9 mouse cellular contexts compared by ENCODE assay signal in the genomic region with DNA sequence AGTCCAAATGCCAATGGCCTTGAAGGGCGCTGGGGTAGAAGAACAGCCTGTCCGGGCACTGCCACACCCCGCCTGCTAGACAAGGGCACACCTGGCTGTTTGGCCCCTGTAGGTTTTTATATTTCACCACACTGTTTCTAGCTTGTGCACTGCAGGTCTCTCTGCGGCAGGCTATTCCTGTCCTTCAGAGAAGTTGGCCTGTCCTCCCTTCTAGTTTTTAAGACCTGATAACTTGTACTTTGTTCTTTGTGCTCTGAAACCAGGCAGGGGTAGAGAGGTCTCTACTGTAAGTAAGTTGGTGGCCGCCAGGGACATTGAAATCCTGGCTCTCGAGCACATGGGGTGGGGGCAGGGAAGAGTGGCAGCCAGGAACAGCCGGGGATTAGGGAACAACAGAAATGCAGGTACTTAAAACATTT. TPM values are rescaled to one million over a fixed set of nuclear protein-coding genes. Genes with fewer than 3 reads are reported as not detected.
DNase-seq lines count a peak whose midpoint lies in the region; ATAC-seq and TF ChIP-seq lines count a peak whose summit lies in the region.
"Had no signal": no experiment of that assay in that cellular context is flagged by ENCODE, and none has a peak within 500 bp of the region (broad histone marks: within the 10 kb centered on the region; RNA-seq: fewer than 3 reads in every experiment).

No protein-coding gene starts in this region.

- DNase-seq in heart, adult 8-10 months (ENCODE audit: low spot score), result no peak
- peak; percentile 79 for DNase-seq in embryo, embryonic 10.5 days (ENCODE audit: low spot score)
- DNase-seq in limb, embryonic 11.5 days (ENCODE audit: low spot score), result peak; percentile 66
- peak; percentile 67 for DNase-seq in midbrain, postnatal 0 days (ENCODE audit: low spot score)
- no peak for DNase-seq in ovary, postnatal 14 days (ENCODE audit: low spot score)
- DNase-seq in left cerebral cortex, adult 11 months (ENCODE audit: low spot score), result no peak

- H3K9me3 ChIP-seq in heart, embryonic 11.5 days (replicated peaks; ENCODE audit: control insufficient read depth, low read length), result no peaks in the 10 kb centered on the region
- H3K9me3 ChIP-seq in limb, embryonic 11.5 days (ENCODE audit: control insufficient read depth, low read length), result no peaks in the 10 kb centered on the region
- no peaks in the 10 kb centered on the region for H3K9me3 ChIP-seq in midbrain, postnatal 0 days (ENCODE audit: low read length)
- H3K9me3 ChIP-seq: limb, embryonic 15.5 days had no signal

- 23% methylated on average over 7 of the region's 7 CpGs for WGBS in heart, embryonic 11.5 days (ENCODE audit: insufficient replicate concordance)
- 34% methylated on average over 7 of the region's 7 CpGs for WGBS in limb, embryonic 11.5 days
- 26% methylated on average over 7 of the region's 7 CpGs for WGBS in midbrain, postnatal 0 days

- H3K4me1 ChIP-seq in heart, embryonic 11.5 days (ENCODE audit: control insufficient read depth, insufficient read depth, low read length), result peaks cover 7% of the 10 kb centered on the region; the same call in 1 of the 2 replicates
- H3K4me1 ChIP-seq in limb, embryonic 11.5 days (ENCODE audit: control insufficient read depth, insufficient read depth, low read length), result peaks cover 4% of the 10 kb centered on the region; the same call in 1 of the 2 replicates
- no peaks in the 10 kb centered on the region; the same call in 1 of the 2 replicates for H3K4me1 ChIP-seq in midbrain, postnatal 0 days (ENCODE audit: insufficient read depth, low read length)

- no peak for ATAC-seq in heart, embryonic 11.5 days (replicated peaks; ENCODE audit: insufficient number of reproducible peaks, low FRiP score, low TSS enrichment)
- peak; percentile 44 to 60 for ATAC-seq in hematopoietic stem cell, adult 5-6 weeks (replicated peaks in 1 of 2; ENCODE audit: insufficient read depth in 1 of 2, low FRiP score in 2 of 2, low TSS enrichment in 1 of 2, low read depth in 1 of 2, poor library complexity in 2 of 2, severe bottlenecking in 2 of 2)
- ATAC-seq in limb, embryonic 11.5 days (ENCODE audit: insufficient number of reproducible peaks, low FRiP score, low TSS enrichment, low read depth), result no peak
- ATAC-seq in midbrain, postnatal 0 days (ENCODE audit: low FRiP score), result peak; percentile 76; the same call in 1 of the 2 replicates

- no peak overlapping the region for H3K9ac ChIP-seq in heart, embryonic 11.5 days (ENCODE audit: low read depth, low read length)
- peak overlapping the region; percentile 27; the same call in 1 of the 2 replicates for H3K9ac ChIP-seq in limb, embryonic 11.5 days (ENCODE audit: low read length)
- no peak overlapping the region for H3K9ac ChIP-seq in midbrain, postnatal 0 days (replicated peaks; ENCODE audit: low read length, poor library complexity, severe bottlenecking)
- H3K9ac ChIP-seq: limb, embryonic 15.5 days had no signal

- peak overlapping the region; percentile 60 for H3K4me2 ChIP-seq in heart, embryonic 11.5 days
- no peak overlapping the region for H3K4me2 ChIP-seq in limb, embryonic 11.5 days (ENCODE audit: low read depth, severe bottlenecking)
- peak overlapping the region; percentile 43; the same call in 1 of the 2 replicates for H3K4me2 ChIP-seq in midbrain, postnatal 0 days (ENCODE audit: low read depth, low read length, poor library complexity, severe bottlenecking)

- H3K27ac ChIP-seq in heart, embryonic 11.5 days (ENCODE audit: low read depth, low read length), result peak overlapping the region; percentile 65
- no peak overlapping the region for H3K27ac ChIP-seq in limb, embryonic 11.5 days (replicated peaks; ENCODE audit: low read depth, low read length)
- H3K27ac ChIP-seq in midbrain, postnatal 0 days (ENCODE audit: low read depth, low read length), result no peak overlapping the region
- H3K27ac ChIP-seq: limb, embryonic 15.5 days had no signal

- peak overlapping the region; percentile 26; the same call in 1 of the 2 replicates for H3K4me3 ChIP-seq in heart, embryonic 11.5 days (ENCODE audit: low read depth, low read length)
- H3K4me3 ChIP-seq in limb, embryonic 11.5 days (ENCODE audit: low read depth, low read length), result no peak overlapping the region
- H3K4me3 ChIP-seq in midbrain, postnatal 0 days (ENCODE audit: low read depth, low read length), result no peak overlapping the region
- H3K4me3 ChIP-seq: limb, embryonic 15.5 days had no signal

- H3K36me3 ChIP-seq in heart, embryonic 11.5 days (ENCODE audit: control insufficient read depth, insufficient read depth, low read length), result no peaks in the 10 kb centered on the region
- no peaks in the 10 kb centered on the region for H3K36me3 ChIP-seq in limb, embryonic 11.5 days (ENCODE audit: control insufficient read depth, insufficient read depth, low read length)
- H3K36me3 ChIP-seq in midbrain, postnatal 0 days (ENCODE audit: insufficient read depth, low read length), result no peaks in the 10 kb centered on the region
- H3K36me3 ChIP-seq: limb, embryonic 15.5 days had no signal

- TF ChIP-seq CTCF in midbrain, postnatal 0 days (IDR thresholded peaks at IDR 0.05), result peak; percentile 60

- H3K27me3 ChIP-seq in heart, embryonic 11.5 days (ENCODE audit: control insufficient read depth, insufficient read depth, low read length), result no peaks in the 10 kb centered on the region
- no peaks in the 10 kb centered on the region for H3K27me3 ChIP-seq in limb, embryonic 11.5 days (ENCODE audit: control insufficient read depth, insufficient read depth, low read length)
- H3K27me3 ChIP-seq in midbrain, postnatal 0 days (ENCODE audit: insufficient read depth, low read length), result no peaks in the 10 kb centered on the region
- H3K27me3 ChIP-seq: limb, embryonic 15.5 days had no signal

RNA-seq across cellular contexts. Expression of gene Zfp217, which starts 44.8 kb away (rescaled TPM):
- 2.9 and 3.7 TPM in 2 replicates for polyA plus RNA-seq in heart, embryonic 11.5 days (2014; fragmentation: Nextera tagmentation; extraction: Ambion mirVana)
- 10 to 100 TPM in 1 of 4 experiments, 1 to 10 TPM in 3; 7.4 to 12.0 (median 8.9) TPM for total RNA-seq in heart, adult 8-10 months (2022)
- 35.4 and 39.5 TPM in 2 replicates for total RNA-seq in hematopoietic stem cell, adult 5-6 weeks (2017)
- 4.9 and 5.2 TPM in 2 replicates for polyA plus RNA-seq in limb, embryonic 11.5 days (2014; fragmentation: Nextera tagmentation; extraction: Ambion mirVana)
- total RNA-seq in midbrain, postnatal 0 days (2014; rRNA removed), result 3.7 and 3.8 TPM in 2 replicates
- polyA plus RNA-seq in midbrain, postnatal 0 days (2015; fragmentation: Nextera tagmentation; extraction: Ambion mirVana), result 0.44 and 0.49 TPM in 2 replicates

Comparison
In these comparisons a context has a peak if more than half of its experiments do, and no peak if none do; other contexts are left out.
1. ATAC-seq: peak in hematopoietic stem cell, adult 5-6 weeks (2 of 2) and midbrain, postnatal 0 days (single experiment); none in heart, embryonic 11.5 days (single experiment) and limb, embryonic 11.5 days (single experiment).
2. DNase-seq: peak in embryo, embryonic 10.5 days (single experiment), limb, embryonic 11.5 days (single experiment) and midbrain, postnatal 0 days (single experiment); none in heart, adult 8-10 months (single experiment), ovary, postnatal 14 days (single experiment) and left cerebral cortex, adult 11 months (single experiment).